Mouse (Mus musculus) MEL (cell line): ENCODE measurements around the gene Epb42. TPM values are rescaled to one million over a fixed set of nuclear protein-coding genes. Genes with fewer than 3 reads are reported as not detected.

ENCODE experiments used
- DNase-seq: peaks from one replicate; pipeline ENCODE4 v3.0.0; 2011; ENCODE audit warnings: low read depth, low spot score
- H3K27ac ChIP-seq: 2 replicates; pipeline ENCODE4 v1.5.1; 2012; ENCODE audit warnings: low read depth, mild to moderate bottlenecking, control low read depth, low read length, moderate library complexity; ENCODE audit not compliant: control insufficient read depth
- H3K27me3 ChIP-seq, 2 experiments: fragments of 150-350 bp in 1 of 2; sonication (generic) in 1 of 2; 2 replicates each; pipeline ENCODE4 v1.6.1; 2012; ENCODE audit warnings: low read length in 2 of 2, mild to moderate bottlenecking in 2 of 2, improper control_type of control experiment in 1 of 2, moderate library complexity in 1 of 2; ENCODE audit not compliant: insufficient read depth in 2 of 2, control insufficient read depth in 1 of 2
- H3K36me3 ChIP-seq, 2 experiments: 2 replicates each; pipeline ENCODE4 v1.6.1; 2012 to 2014; ENCODE audit warnings: low read length in 2 of 2, improper control_type of control experiment in 1 of 2, inconsistent platforms in 1 of 2, mild to moderate bottlenecking in 1 of 2; ENCODE audit not compliant: insufficient read depth in 2 of 2, control insufficient read depth in 1 of 2
- H3K4me1 ChIP-seq, 2 experiments: fragments of 150-350 bp in 1 of 2; sonication (generic) in 1 of 2; 2 replicates each; pipeline ENCODE4 v1.6.1; 2012; ENCODE audit warnings: low read length in 2 of 2, improper control_type of control experiment in 1 of 2, mild to moderate bottlenecking in 1 of 2; ENCODE audit not compliant: insufficient read depth in 2 of 2, control insufficient read depth in 1 of 2
- H3K4me3 ChIP-seq, 2 experiments: fragments of 150-350 bp in 1 of 2; sonication (generic) in 1 of 2; 2 replicates each; pipeline ENCODE4 v1.5.1; 2012; ENCODE audit warnings: low read depth in 2 of 2, low read length in 2 of 2, mild to moderate bottlenecking in 2 of 2, moderate library complexity in 2 of 2, control low read depth in 1 of 2, improper control_type of control experiment in 1 of 2; ENCODE audit not compliant: control insufficient read depth in 1 of 2, insufficient read depth in 1 of 2
- H3K79me2 ChIP-seq: 2 replicates; pipeline ENCODE4 v1.6.1; 2012; ENCODE audit warnings: mild to moderate bottlenecking, low read length, moderate library complexity; ENCODE audit not compliant: control insufficient read depth, poor library complexity, insufficient read depth
- H3K9ac ChIP-seq: 2 replicates; pipeline ENCODE4 v1.6.1; 2012; ENCODE audit warnings: low read depth, mild to moderate bottlenecking, control low read depth, low read length, moderate library complexity; ENCODE audit not compliant: control insufficient read depth, poor library complexity, severe bottlenecking
- H3K9me3 ChIP-seq: fragments of 150-350 bp; sonication (generic); replicated peaks from 2 replicates; pipeline ENCODE4 v1.6.1; 2012; ENCODE audit warnings: mild to moderate bottlenecking, low read length, improper control_type of control experiment, moderate library complexity; ENCODE audit not compliant: insufficient read depth
- BHLHE40 ChIP-seq: IDR thresholded peaks from 2 replicates; pipeline ENCODE4 v1.6.1; 2012; ENCODE audit warnings: low read depth, mild to moderate bottlenecking, inconsistent platforms, low read length, improper control_type of control experiment, borderline replicate concordance
- CHD2 ChIP-seq: IDR thresholded peaks from 2 replicates; pipeline ENCODE4 v1.6.1; 2011; ENCODE audit warnings: low read length, improper control_type of control experiment
- CTCF ChIP-seq, 3 experiments: IDR thresholded peaks in 2 of 3; conservative IDR thresholded peaks in 1 of 3; 2 replicates each; pipeline ENCODE4 v1.5.1; 2011 to 2012; ENCODE audit warnings: low read length in 3 of 3, low read depth in 2 of 3, mild to moderate bottlenecking in 2 of 3, improper control_type of control experiment in 1 of 3, inconsistent platforms in 1 of 3, mixed read lengths in 1 of 3, moderate library complexity in 1 of 3; ENCODE audit not compliant: control insufficient read depth in 1 of 3, insufficient read depth in 1 of 3, poor library complexity in 1 of 3, severe bottlenecking in 1 of 3
- EP300 ChIP-seq, 2 experiments: IDR thresholded peaks; 2 replicates each; pipeline ENCODE4 v1.6.1; 2011; ENCODE audit warnings: improper control_type of control experiment in 2 of 2, low read length in 2 of 2, low read depth in 1 of 2, mild to moderate bottlenecking in 1 of 2
- ETS1 ChIP-seq: IDR thresholded peaks from 2 replicates; pipeline ENCODE4 v1.6.1; 2012; ENCODE audit warnings: low read depth, mild to moderate bottlenecking, inconsistent platforms, low read length, improper control_type of control experiment, moderate library complexity
- KAT2A ChIP-seq: conservative IDR thresholded peaks from 2 replicates; pipeline ENCODE4 v1.6.1; 2012; ENCODE audit warnings: low read depth, low read length, improper control_type of control experiment, inconsistent platforms
- MAX ChIP-seq: IDR thresholded peaks from 2 replicates; pipeline ENCODE4 v1.6.1; 2011; ENCODE audit warnings: low read length, improper control_type of control experiment
- MEF2A ChIP-seq: IDR thresholded peaks from 2 replicates; pipeline ENCODE4 v1.6.1; 2014; ENCODE audit warnings: low read depth, mild to moderate bottlenecking, inconsistent platforms, low read length, improper control_type of control experiment; ENCODE audit not compliant: poor library complexity, insufficient replicate concordance, severe bottlenecking; ENCODE audit errors: extremely low read depth
- MXI1 ChIP-seq: IDR thresholded peaks from 2 replicates; pipeline ENCODE4 v1.6.1; 2011; ENCODE audit warnings: mild to moderate bottlenecking, low read depth, low read length, improper control_type of control experiment
- POLR2A ChIP-seq, 2 experiments: IDR thresholded peaks; 2 replicates each; pipeline ENCODE4 v1.6.1; 2011 to 2012; ENCODE audit warnings: low read length in 2 of 2, mild to moderate bottlenecking in 2 of 2, control low read depth in 1 of 2, improper control_type of control experiment in 1 of 2, low read depth in 1 of 2, moderate library complexity in 1 of 2; ENCODE audit not compliant: control insufficient read depth in 1 of 2, insufficient read depth in 1 of 2, poor library complexity in 1 of 2
- RAD21 ChIP-seq: IDR thresholded peaks from 2 replicates; pipeline ENCODE4 v1.6.1; 2011; ENCODE audit warnings: mild to moderate bottlenecking, low read depth, low read length, improper control_type of control experiment
- SIN3A ChIP-seq: IDR thresholded peaks from 2 replicates; pipeline ENCODE4 v1.6.1; 2012; ENCODE audit warnings: low read length, improper control_type of control experiment, inconsistent platforms
- SMC3 ChIP-seq: IDR thresholded peaks from 2 replicates; pipeline ENCODE4 v1.6.1; 2011; ENCODE audit warnings: low read depth, low read length, improper control_type of control experiment
- TAL1 ChIP-seq: IDR thresholded peaks from 2 replicates; pipeline ENCODE4 v1.6.1; 2012; ENCODE audit warnings: mild to moderate bottlenecking, inconsistent platforms, low read length, moderate library complexity, mixed read lengths
- TCF12 ChIP-seq: IDR thresholded peaks from 2 replicates; pipeline ENCODE4 v1.6.1; 2014; ENCODE audit warnings: low read depth, mild to moderate bottlenecking, inconsistent platforms, low read length, improper control_type of control experiment, moderate library complexity
- UBTF ChIP-seq: IDR thresholded peaks from 2 replicates; pipeline ENCODE4 v1.6.1; 2012; ENCODE audit warnings: low read depth, mild to moderate bottlenecking, inconsistent platforms, low read length, improper control_type of control experiment, moderate library complexity, borderline replicate concordance; ENCODE audit not compliant: insufficient read depth
- USF2 ChIP-seq, 2 experiments: IDR thresholded peaks; 2 replicates each; pipeline ENCODE4 v1.6.1; 2011 to 2012; ENCODE audit warnings: improper control_type of control experiment in 2 of 2, low read length in 2 of 2, borderline replicate concordance in 1 of 2, inconsistent platforms in 1 of 2, low read depth in 1 of 2, mild to moderate bottlenecking in 1 of 2; ENCODE audit not compliant: insufficient read depth in 1 of 2
- ZMIZ1 ChIP-seq: IDR thresholded peaks from 2 replicates; pipeline ENCODE4 v1.6.1; 2012; ENCODE audit warnings: low read depth, mild to moderate bottlenecking, inconsistent platforms, low read length, improper control_type of control experiment, moderate library complexity
- ZNF384 ChIP-seq: IDR thresholded peaks from 2 replicates; pipeline ENCODE4 v1.6.1; 2012; ENCODE audit warnings: low read depth, mild to moderate bottlenecking, inconsistent platforms, low read length, improper control_type of control experiment
- polyA plus RNA-seq, 2 experiments: library from polyadenylated mRNA; stranded (reverse) in 1 of 2; unstranded in 1 of 2; fragments of >175 nt in 1 of 2; fragments of >200 nt in 1 of 2; gene quantifications; 2 replicates each; pipeline versions ENCODE4 v1.2.1 to v1.2.4; 2012; ENCODE audit warnings: low replicate concordance in 2 of 2, low read depth in 1 of 2; ENCODE audit not compliant: insufficient read length in 2 of 2, insufficient read depth in 1 of 2, missing spikeins in 1 of 2
- total RNA-seq: library from RNA; depleted of rRNA; stranded (reverse); fragments of 300-350 nt; gene quantifications from 2 replicates; pipeline ENCODE4 v1.2.3, GENCODE M21; 2012

The Epb42 gene
- total and polyA plus RNA-seq, 3 experiments: 2.3 to 2.9 TPM; not detected in 1

DNA sequence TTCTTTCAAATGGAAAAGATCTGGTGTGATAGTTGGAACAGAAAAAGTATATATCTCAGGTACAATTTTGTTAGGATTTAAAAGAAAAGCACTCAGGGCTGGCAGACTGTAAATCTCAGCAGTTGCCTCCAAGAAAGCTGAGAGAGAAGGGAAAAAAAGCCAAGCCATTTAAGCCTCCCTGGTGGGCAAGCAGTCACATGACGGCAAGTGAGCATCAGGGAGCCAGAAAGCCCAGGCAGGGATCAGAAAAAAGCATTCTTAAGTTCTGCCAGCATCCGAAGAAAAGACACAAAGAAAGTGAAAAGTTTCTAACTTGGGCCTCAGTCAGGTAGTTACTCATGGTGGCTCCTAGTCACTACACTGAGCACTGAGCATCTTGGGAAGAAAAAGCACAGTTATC is 53.3 kb downstream of the Epb42 start:
- Histone ChIP-seq H3K9ac (no peak overlapping the region), H3K36me3 (no peaks in the 10 kb centered on the region), H3K79me2 (no peaks in the 10 kb centered on the region), H3K4me3 (no peak overlapping the region), H3K27ac (no peak overlapping the region), H3K9me3 (no peaks in the 10 kb centered on the region), H3K27me3 (no peaks in the 10 kb centered on the region), H3K4me1 (no peaks in the 10 kb centered on the region)
- no peak for DNase-seq
- no peak for TF ChIP-seq SMC3
- no peak for TF ChIP-seq POLR2A (IDR thresholded peaks at IDR 0.05; ENCODE audit: control insufficient read depth in 1 of 2, insufficient read depth in 1 of 2, low read depth in 1 of 2, low read length in 2 of 2, poor library complexity in 1 of 2)
- no peak for TF ChIP-seq MXI1
- no peak for TF ChIP-seq USF2 (IDR thresholded peaks at IDR 0.05; ENCODE audit: borderline replicate concordance in 1 of 2, insufficient read depth in 1 of 2, low read depth in 1 of 2, low read length in 2 of 2)

DNA sequence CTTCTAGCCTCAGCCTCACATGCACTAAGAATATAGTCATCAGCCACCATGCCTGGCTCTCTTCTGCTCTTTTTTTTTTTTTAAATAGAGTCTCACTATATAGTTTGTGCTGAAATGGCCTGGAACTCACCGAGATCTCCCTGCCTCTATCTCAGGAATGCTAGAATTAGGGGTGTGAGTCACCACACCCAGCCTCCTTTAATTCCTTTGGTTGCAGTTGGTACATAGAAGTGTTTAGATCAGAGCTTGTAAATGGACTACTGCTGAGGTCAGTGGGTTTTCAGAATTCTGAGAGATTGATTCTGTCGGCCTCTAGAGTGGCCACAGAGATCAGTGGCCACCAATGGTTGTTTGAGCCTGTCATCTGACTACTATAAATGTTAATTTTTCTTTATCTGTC is 56.0 kb downstream of the Epb42 start:
- no peak overlapping the region for H3K9ac ChIP-seq
- no peaks in the 10 kb centered on the region; the same call in 1 of the 2 replicates for H3K79me2 ChIP-seq
- H3K27me3 ChIP-seq: no peaks in the 10 kb centered on the region
- peaks cover 0 to 5% of the 10 kb centered on the region in 2 experiments; a peak in 2 of 4 replicates for H3K36me3 ChIP-seq
- no peak overlapping the region for H3K27ac ChIP-seq
- no peak for DNase-seq
- no peaks in the 10 kb centered on the region for H3K9me3 ChIP-seq
- H3K4me3 ChIP-seq: no peak overlapping the region
- TF ChIP-seq RAD21 (no peak), BHLHE40 (no peak), TAL1 (no peak), KAT2A (no peak), UBTF (no peak), MAX (no peak), ETS1 (no peak), ZNF384 (no peak), USF2 (IDR thresholded peaks at IDR 0.05; ENCODE audit: borderline replicate concordance in 1 of 2, insufficient read depth in 1 of 2, low read depth in 1 of 2, low read length in 2 of 2) (no peak), CHD2 (no peak), MXI1 (no peak), TCF12 (no peak), ZMIZ1 (no peak)
- peaks cover 0 to 12% of the 10 kb centered on the region in 2 experiments; a peak in 3 of 4 replicates for H3K4me1 ChIP-seq

DNA sequence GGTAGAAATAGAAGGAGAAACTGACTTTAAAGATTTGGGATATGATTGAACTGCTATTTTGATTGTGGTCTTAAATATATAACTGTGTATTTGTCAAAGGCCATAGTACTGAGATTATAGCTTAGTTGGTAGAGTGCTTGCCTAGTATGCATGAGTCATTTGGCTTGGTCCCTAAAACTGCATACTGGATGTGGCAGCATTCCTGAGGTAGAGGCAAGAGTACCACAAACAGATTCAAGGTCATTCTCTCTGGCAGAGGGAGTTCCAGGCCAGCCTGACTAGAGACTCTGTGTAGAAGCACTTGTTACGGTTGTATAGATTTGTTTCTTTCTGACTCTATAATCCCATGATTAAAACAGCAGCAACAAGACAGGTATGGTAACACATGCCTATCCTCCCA is 57.1 kb downstream of the Epb42 start:
- H3K9ac ChIP-seq: no peak overlapping the region
- TF ChIP-seq ETS1: no peak
- TF ChIP-seq CTCF (IDR thresholded peaks at IDR 0.05 in 2 of 3, conservative IDR thresholded peaks at IDR 0.05 in 1 of 3; ENCODE audit: control insufficient read depth in 1 of 3, insufficient read depth in 1 of 3, low read depth in 2 of 3, low read length in 3 of 3, poor library complexity in 1 of 3, severe bottlenecking in 1 of 3): no peak
- TF ChIP-seq EP300 (IDR thresholded peaks at IDR 0.05; ENCODE audit: low read depth in 1 of 2, low read length in 2 of 2): no peak
- TF ChIP-seq ZNF384: no peak
- TF ChIP-seq MXI1: no peak
- no peak for TF ChIP-seq SIN3A
- no peak for TF ChIP-seq KAT2A
- TF ChIP-seq MEF2A: no peak
- DNase-seq: no peak
- no peaks in the 10 kb centered on the region for H3K9me3 ChIP-seq
- H3K79me2 ChIP-seq: no peaks in the 10 kb centered on the region; the same call in 1 of the 2 replicates
- peaks cover 0 to 12% of the 10 kb centered on the region in 2 experiments; a peak in 3 of 4 replicates for H3K4me1 ChIP-seq
- no peaks in the 10 kb centered on the region for H3K27me3 ChIP-seq
- peaks cover 0 to 5% of the 10 kb centered on the region in 2 experiments; a peak in 2 of 4 replicates for H3K36me3 ChIP-seq
- H3K27ac ChIP-seq: no peak overlapping the region
- H3K4me3 ChIP-seq: no peak overlapping the region
